In the genomic region with DNA sequence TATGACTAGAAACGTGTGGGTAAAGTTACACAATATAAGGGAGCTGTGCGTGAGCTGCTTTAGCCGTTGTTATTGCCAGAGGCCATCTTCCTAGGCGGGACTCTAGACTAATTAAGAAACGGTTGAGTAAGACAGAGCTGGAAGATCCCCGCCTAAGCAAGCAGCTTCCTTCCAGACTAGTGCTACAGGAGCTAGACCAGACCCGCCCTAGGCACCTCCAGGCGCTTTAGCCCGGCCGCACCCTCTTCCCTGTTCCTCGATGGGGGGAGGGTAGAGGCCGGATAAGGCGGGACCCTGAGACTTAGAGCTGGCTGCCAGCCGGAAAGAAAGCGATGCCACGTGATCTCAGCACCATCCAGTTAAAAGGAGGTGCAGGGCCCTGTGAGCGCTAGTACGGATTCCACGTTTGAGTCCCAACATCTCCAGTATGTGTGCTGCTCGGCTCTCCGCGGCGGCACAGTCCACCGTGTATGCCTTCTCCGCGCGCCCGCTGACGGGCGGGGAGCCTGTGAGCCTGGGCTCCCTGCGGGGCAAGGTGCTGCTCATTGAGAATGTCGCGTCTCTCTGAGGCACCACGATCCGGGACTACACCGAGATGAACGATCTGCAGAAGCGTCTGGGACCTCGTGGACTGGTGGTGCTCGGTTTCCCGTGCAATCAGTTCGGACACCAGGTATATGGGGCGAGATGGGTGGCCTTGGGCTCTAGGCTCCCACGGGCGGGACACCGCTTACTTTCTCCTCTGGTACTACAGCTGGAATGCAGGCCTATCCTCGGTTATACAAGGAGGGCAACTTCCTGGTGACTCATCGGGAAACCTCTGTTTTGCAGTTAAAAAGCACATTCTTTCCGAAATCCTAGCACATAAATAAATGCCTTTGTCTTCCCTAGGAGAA, we compare ENCODE assay signal across 8 mouse cellular contexts. TPM values are rescaled to one million over a fixed set of nuclear protein-coding genes. Genes with fewer than 3 reads are reported as not detected.
A peak's percentile ranks its signal among the peaks of the same experiment; 100 is the strongest.
DNase-seq lines count a peak whose midpoint lies in the region; ATAC-seq lines count a peak whose summit lies in the region.

A gene (plus strand): TSS at position 18 of the 896 bp plus-strand sequence.

- peak; percentile 94 to 97 for DNase-seq in adrenal gland, adult (ENCODE audit: inconsistent age in 2 of 2, low spot score in 1 of 2)
- peak; percentile 96 for DNase-seq in embryo, embryonic 10.5 days (ENCODE audit: low spot score)
- DNase-seq in gastrocnemius, postnatal 14 days = peak; percentile 92
- DNase-seq in left cerebral cortex, postnatal 10 days (ENCODE audit: extremely low spot score in 1 of 2, low spot score in 2 of 2) = peak; percentile 83 to 95
- DNase-seq in right cerebral cortex, postnatal 25 days = peak; percentile 81
- peak; percentile 92 for DNase-seq in urinary bladder, postnatal 4 days (ENCODE audit: low spot score in 2 of 2)

- ATAC-seq in inflammation-experienced regulatory T-cells, adult 6 months = peak; percentile 91
- peak; percentile 80 for ATAC-seq in megakaryocyte-erythroid progenitor cell, adult 5-6 weeks (replicated peaks; ENCODE audit: low FRiP score, low TSS enrichment, poor library complexity, severe bottlenecking)

- intact Hi-C loops in gastrocnemius, postnatal 14 days (cut with DNase I; ENCODE audit: low total_unique reads) = no loop called here
- intact Hi-C loops in left cerebral cortex, postnatal 10 days (cut with DNase I) = no loop called here

RNA-seq across cellular contexts. Expression of the gene that starts here (rescaled TPM):
- 10 to 100 TPM; 86.5 to 98.0 TPM for total RNA-seq in gastrocnemius, postnatal 14 days (2021)
- 100 to 1,000 TPM; 489 to 506 (median 494) TPM for polyA plus RNA-seq in inflammation-experienced regulatory T-cells, adult 6 months (2017; shearing (Covaris generic))
- total RNA-seq in left cerebral cortex, postnatal 10 days (2021) = 10 to 100 TPM; 91.2 to 92.6 TPM
- total RNA-seq in megakaryocyte-erythroid progenitor cell, adult 5-6 weeks (2014; fragmentation: Nextera tagmentation) = 1,807 and 1,840 TPM in 2 replicates
- 887 and 925 TPM in 2 replicates for total RNA-seq in megakaryocyte-erythroid progenitor cell, adult 5-6 weeks (2017)

Comparison
In these comparisons a context has a peak if more than half of its experiments do, and no peak if none do; other contexts are left out.
1. Peak in every context shown above with its lines: DNase-seq and ATAC-seq.
2. RNA of the gene that starts here (total RNA-seq): 887 to 1,840 TPM in megakaryocyte-erythroid progenitor cell, adult 5-6 weeks; 86.5 to 98.0 TPM in gastrocnemius, postnatal 14 days and 91.2 to 92.6 TPM in left cerebral cortex, postnatal 10 days; every median in the first group is over 4 times any median in the second.